Mouse (Mus musculus) liver, postnatal 0 days (tissue): ENCODE data around the gene Mboat2. TPM values are rescaled to one million over a fixed set of nuclear protein-coding genes. Genes with fewer than 3 reads are reported as not detected.
A peak's percentile ranks its signal among the peaks of the same experiment; 100 is the strongest.

ENCODE experiments used
- ATAC-seq: fragments of 200-750 bp; cut with Nextera tagmentation; 2 replicates; pipeline ENCODE4 v1.8.0; 2017; ENCODE audit warnings: mild to moderate bottlenecking, moderate library complexity
- DNase-seq: peaks from one replicate; pipeline ENCODE4 v3.0.0-alpha.2; 2016
- H3K27ac ChIP-seq: fragments of 300-500 bp; sonication (generic); 2 replicates; pipeline ENCODE4 v1.5.1; 2014; ENCODE audit warnings: antibody characterized with exemption, moderate library complexity, mild to moderate bottlenecking, low read depth
- H3K27me3 ChIP-seq: fragments of 300-500 bp; sonication (generic); 2 replicates; pipeline ENCODE4 v1.6.1; 2014; ENCODE audit warnings: low read length, control low read depth, mixed read lengths; ENCODE audit not compliant: insufficient read depth
- H3K36me3 ChIP-seq: fragments of 300-500 bp; sonication (generic); replicated peaks from 2 replicates; pipeline ENCODE4 v1.6.1; 2014; ENCODE audit warnings: mild to moderate bottlenecking, control low read depth, low read length, moderate library complexity, mixed read lengths; ENCODE audit not compliant: insufficient read depth
- H3K4me1 ChIP-seq: fragments of 300-500 bp; sonication (generic); 2 replicates; pipeline ENCODE4 v1.6.1; 2014; ENCODE audit warnings: antibody characterized with exemption, mild to moderate bottlenecking, control low read depth; ENCODE audit not compliant: insufficient read depth
- H3K4me2 ChIP-seq: fragments of 300-500 bp; sonication (generic); 2 replicates; pipeline ENCODE4 v1.6.1; 2014; ENCODE audit warnings: low read depth, mild to moderate bottlenecking, low read length, moderate library complexity, mixed read lengths
- H3K4me3 ChIP-seq: fragments of 300-500 bp; sonication (generic); 2 replicates; pipeline ENCODE4 v1.5.1; 2014; ENCODE audit warnings: low read depth, low read length
- H3K9ac ChIP-seq: fragments of 300-500 bp; sonication (generic); replicated peaks from 2 replicates; pipeline ENCODE4 v1.6.1; 2014; ENCODE audit warnings: mild to moderate bottlenecking, moderate library complexity
- H3K9me3 ChIP-seq: fragments of 300-500 bp; sonication (generic); 2 replicates; pipeline ENCODE4 v1.6.1; 2016; ENCODE audit warnings: mild to moderate bottlenecking, control low read depth, low read length, mixed read lengths
- CTCF ChIP-seq: sonication (generic); IDR thresholded peaks from 2 replicates; pipeline ENCODE4 v1.5.1; 2016; ENCODE audit warnings: antibody characterized with exemption, low read depth
- EP300 ChIP-seq: IDR thresholded peaks from 2 replicates; pipeline ENCODE4 v1.6.1; 2016; ENCODE audit warnings: antibody characterized with exemption, low read depth, mild to moderate bottlenecking
- WGBS: fragments of 180-500 bp; shearing (Covaris S2); extraction: QIAGEN DNeasy Blood & Tissue Kit; methylation state at CpG from one replicate; pipeline ENCODE4 v1.1.7; 2014; ENCODE audit not compliant: insufficient replicate concordance; 5-methylcytosine and 5-hydroxymethylcytosine counted together
- polyA plus RNA-seq: library from polyadenylated mRNA; unstranded; fragments of >200 nt; fragmentation: Nextera tagmentation; extraction: Ambion mirVana; gene quantifications from 2 replicates; pipeline ENCODE4 v1.2.1, GENCODE M21; 2015

Gene Mboat2
- polyA plus RNA-seq, 1 experiment from 2014 or later = 2.0 TPM

DNA sequence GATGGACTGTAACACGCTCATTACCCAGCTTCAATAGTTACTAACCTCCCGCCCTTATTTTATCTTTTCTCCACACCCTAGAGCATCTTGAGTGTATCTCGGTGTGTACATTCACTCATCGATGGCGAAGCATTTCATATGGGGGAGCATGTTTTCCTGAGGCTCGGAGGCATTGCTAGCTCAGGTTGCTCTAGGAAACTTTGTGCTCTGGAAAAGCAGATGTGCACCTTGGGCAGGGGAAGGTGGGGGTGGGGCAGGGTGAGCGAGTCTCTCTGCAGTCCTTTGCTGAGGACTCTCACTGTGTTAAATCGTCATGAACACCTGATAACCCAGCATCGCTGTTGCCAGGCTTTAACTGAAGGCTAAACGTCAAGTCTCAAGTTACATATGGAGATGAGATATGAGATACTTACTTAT, 48.9 kb downstream of the Mboat2 start:
- TF ChIP-seq CTCF (no peak), EP300 (peak; percentile 94)
- H3K9me3 ChIP-seq = no peaks in the 10 kb centered on the region
- peak overlapping the region; percentile 61 for H3K4me2 ChIP-seq
- H3K36me3 ChIP-seq = no peaks in the 10 kb centered on the region
- peak; percentile 57 for DNase-seq
- peak overlapping the region; percentile 77 for H3K27ac ChIP-seq
- 42% methylated on average over 10 of the region's 10 CpGs for WGBS
- H3K9ac ChIP-seq = no peak overlapping the region
- peaks cover 24% of the 10 kb centered on the region for H3K4me1 ChIP-seq
- H3K4me3 ChIP-seq = 0 out of 2 replicates have a peak overlapping the region, but pooled peaks have one; percentile 8
- no peaks in the 10 kb centered on the region for H3K27me3 ChIP-seq
- peak; percentile 89 for ATAC-seq

DNA sequence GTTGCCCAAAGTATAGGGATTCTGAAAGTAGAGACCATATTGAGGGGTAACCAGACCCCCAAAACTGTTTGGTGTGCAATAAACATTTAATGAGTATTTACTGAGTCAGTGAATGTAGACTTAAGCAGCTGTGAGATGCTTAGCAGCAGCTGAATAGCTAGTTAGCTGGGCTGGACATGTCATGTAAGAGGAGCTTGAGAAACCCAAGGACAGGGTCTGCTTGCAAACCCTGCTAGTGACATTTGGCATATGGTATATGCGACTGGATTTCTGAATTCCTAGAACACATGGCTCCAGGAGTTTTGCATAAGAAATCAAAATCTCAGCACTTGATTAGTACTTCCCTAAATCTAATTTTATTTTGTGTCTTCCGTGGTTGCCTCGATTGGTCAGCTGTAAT, 52.6 kb downstream of the Mboat2 start:
- H3K36me3 ChIP-seq = no peaks in the 10 kb centered on the region
- peaks cover 29% of the 10 kb centered on the region for H3K4me1 ChIP-seq
- ATAC-seq = no peak
- H3K4me2 ChIP-seq = no peak overlapping the region
- H3K27ac ChIP-seq = no peak overlapping the region
- no peaks in the 10 kb centered on the region for H3K9me3 ChIP-seq
- H3K9ac ChIP-seq = no peak overlapping the region
- H3K27me3 ChIP-seq = no peaks in the 10 kb centered on the region
- TF ChIP-seq CTCF (no peak), EP300 (no peak)
- H3K4me3 ChIP-seq = no peak overlapping the region
- DNase-seq = no peak
- WGBS = 76% methylated on average over 3 of the region's 3 CpGs

DNA sequence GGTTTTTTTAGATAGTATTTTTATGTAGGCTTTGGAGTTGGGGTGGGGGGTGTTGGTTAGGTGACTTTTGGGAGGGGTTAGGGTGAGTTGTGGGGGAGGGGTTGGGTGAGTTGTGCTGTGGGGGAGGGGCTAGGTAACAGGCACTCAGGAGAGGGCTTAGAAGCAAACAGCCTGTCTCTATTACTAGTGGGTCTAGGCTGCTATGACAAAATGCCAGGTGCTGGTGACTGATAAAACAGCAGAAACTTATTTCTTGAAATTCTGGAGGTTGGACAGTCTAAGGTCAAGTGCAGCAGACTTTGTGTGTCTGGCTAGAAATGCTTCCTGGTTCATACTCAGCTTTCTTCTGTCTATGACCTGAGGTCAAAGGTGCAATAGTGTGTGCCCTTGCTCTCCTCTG, 56.1 kb downstream of the Mboat2 start:
- Histone ChIP-seq H3K27me3 (no peaks in the 10 kb centered on the region), H3K27ac (peak overlapping the region; percentile 1; the same call in 1 of the 2 replicates), H3K4me1 (peaks cover 35% of the 10 kb centered on the region), H3K4me2 (no peak overlapping the region), H3K36me3 (no peaks in the 10 kb centered on the region), H3K9ac (no peak overlapping the region), H3K9me3 (no peaks in the 10 kb centered on the region), H3K4me3 (no peak overlapping the region)
- DNase-seq = no peak
- ATAC-seq = peak; percentile 43
- TF ChIP-seq CTCF (no peak), EP300 (peak; percentile 81)

DNA sequence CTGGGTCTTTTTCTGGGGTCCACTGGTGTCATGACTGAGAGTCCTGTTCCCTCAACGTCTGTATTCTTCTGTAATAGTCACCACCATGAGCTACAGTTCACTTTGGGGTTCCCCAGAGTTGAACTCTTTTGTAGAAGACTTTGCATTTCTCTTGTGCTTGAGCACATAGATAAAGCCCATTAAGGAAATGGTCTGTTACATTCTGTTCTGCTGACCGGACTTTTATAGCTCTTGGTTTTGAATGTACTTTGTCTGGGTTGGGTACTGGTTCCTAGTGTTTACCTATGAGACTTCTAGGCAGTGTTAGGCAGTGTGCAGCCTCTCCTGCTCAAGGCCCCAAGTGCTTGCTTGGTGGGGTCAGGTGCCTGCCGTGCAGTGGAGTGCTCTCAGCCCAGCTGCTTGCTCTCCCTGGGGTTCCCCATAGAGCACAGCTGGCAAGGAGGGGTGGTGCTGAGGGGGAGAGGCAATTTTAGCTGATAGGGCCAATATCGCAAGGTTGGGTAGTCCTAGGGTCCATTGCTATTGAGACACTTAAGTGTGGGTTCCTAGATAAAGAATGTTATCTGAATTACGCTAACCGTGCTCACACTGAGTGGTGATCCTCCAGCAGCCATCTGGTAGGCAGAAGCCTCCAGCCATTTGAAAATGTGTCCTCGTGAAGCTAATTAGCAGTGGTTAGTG, 58.8 kb downstream of the Mboat2 start:
- Histone ChIP-seq H3K36me3 (no peaks in the 10 kb centered on the region), H3K9ac (peak overlapping the region; percentile 53), H3K27me3 (no peaks in the 10 kb centered on the region), H3K4me1 (peaks cover 51% of the 10 kb centered on the region), H3K9me3 (no peaks in the 10 kb centered on the region), H3K4me3 (no peak overlapping the region), H3K27ac (peak overlapping the region; percentile 88), H3K4me2 (peak overlapping the region; percentile 61)
- DNase-seq (peak; percentile 57), ATAC-seq (peak; percentile 85)
- TF ChIP-seq EP300 = peak; percentile 98
- TF ChIP-seq CTCF = no peak
- 49% methylated on average over 7 of the region's 7 CpGs for WGBS

DNA sequence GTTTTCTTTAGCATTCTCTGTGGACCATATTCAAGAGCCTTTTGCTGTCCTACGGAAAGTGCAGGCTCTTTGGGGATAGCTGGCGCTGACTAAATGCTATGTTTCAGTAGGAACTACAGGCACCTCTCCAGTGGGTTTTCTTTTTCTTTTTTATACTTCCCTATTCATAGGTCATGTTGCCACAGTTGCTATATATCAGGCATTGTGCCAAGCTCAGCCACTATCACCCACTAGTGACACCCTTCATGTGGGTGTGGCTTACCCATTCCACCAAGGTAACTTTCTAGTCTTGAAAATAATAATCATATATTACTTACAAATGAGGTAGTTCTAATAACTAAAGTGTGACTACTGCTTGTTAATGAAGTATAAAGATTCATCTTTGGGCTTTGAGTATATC, 59.5 kb downstream of the Mboat2 start:
- H3K27ac ChIP-seq = peak overlapping the region; percentile 88
- H3K4me3 ChIP-seq = no peak overlapping the region
- H3K4me1 ChIP-seq = peaks cover 51% of the 10 kb centered on the region
- ATAC-seq (peak; percentile 45), DNase-seq (peak; percentile 38)
- peak overlapping the region; percentile 53 for H3K9ac ChIP-seq
- WGBS = 64% methylated on average over 2 of the region's 2 CpGs
- H3K4me2 ChIP-seq = peak overlapping the region; percentile 61
- H3K9me3 ChIP-seq = no peaks in the 10 kb centered on the region
- no peaks in the 10 kb centered on the region for H3K27me3 ChIP-seq
- no peaks in the 10 kb centered on the region for H3K36me3 ChIP-seq
- TF ChIP-seq EP300 (no peak), CTCF (no peak)

DNA sequence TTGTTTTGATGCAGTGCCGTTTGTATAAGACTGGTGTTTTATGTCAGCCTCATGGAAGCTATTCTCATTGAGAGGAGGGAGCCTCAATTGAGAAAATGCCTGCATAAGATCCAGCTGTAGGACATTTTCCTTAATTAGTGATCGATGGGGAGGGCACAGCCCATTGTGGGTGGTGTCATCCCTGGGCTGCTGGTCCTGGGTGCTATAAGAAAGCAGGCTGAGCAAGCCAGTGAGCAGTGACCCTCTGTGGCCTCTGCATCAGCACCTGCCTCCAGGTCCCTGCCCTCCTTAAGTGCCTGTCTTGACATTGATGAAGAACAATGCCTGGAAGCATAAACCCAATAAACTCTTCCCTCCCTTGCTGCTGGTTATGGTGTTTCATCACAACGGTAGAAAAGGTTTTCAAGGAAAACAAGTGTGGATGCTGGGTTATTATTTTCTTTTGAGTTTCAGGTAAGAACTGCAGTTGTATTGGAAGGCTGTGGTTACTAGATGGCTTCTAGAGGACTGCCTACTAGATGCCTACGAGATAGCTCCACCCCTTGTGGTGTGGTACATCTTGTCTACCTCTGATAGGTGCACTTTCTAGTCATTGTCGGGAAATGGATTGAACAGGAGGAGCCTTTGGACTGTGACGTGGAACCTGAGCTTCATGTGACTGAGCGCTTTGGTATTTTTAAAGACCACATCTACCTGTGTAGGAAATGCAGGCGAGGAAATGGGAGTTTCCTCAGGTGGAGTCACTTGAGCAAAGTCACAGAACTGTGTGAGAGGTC, 60.2 kb downstream of the Mboat2 start:
- H3K27me3 ChIP-seq = no peaks in the 10 kb centered on the region
- DNase-seq (no peak), ATAC-seq (0 out of 2 replicates have a peak, but pooled peaks have one; percentile 10)
- peak overlapping the region; percentile 84 for H3K27ac ChIP-seq
- 74% methylated on average over 8 of the region's 8 CpGs for WGBS
- peak overlapping the region; percentile 48 for H3K4me2 ChIP-seq
- H3K4me3 ChIP-seq = no peak overlapping the region
- no peaks in the 10 kb centered on the region for H3K36me3 ChIP-seq
- H3K9me3 ChIP-seq = no peaks in the 10 kb centered on the region
- peaks cover 51% of the 10 kb centered on the region for H3K4me1 ChIP-seq
- H3K9ac ChIP-seq = peak overlapping the region; percentile 47
- TF ChIP-seq CTCF = no peak
